Mouse (Mus musculus) midbrain, embryonic 13.5 days (tissue): ENCODE measurements around the gene Fancc. TPM values are rescaled to one million over a fixed set of nuclear protein-coding genes. Genes with fewer than 3 reads are reported as not detected.
"Not testable (repeated sequence)": the region's sequence is repeated elsewhere in the genome, so short reads cannot be mapped to it uniquely, and the experiment has no call there.

ENCODE experiments used
- ATAC-seq: fragments of 200-750 bp; cut with Nextera tagmentation; 2 replicates; pipeline ENCODE4 v1.8.0; 2017; ENCODE audit warnings: mild to moderate bottlenecking, moderate TSS enrichment, moderate library complexity
- H3K27ac ChIP-seq: fragments of 300-500 bp; sonication (generic); 2 replicates; pipeline ENCODE4 v1.5.1; 2015; ENCODE audit warnings: inconsistent platforms, mild to moderate bottlenecking, moderate library complexity
- H3K27me3 ChIP-seq: fragments of 300-500 bp; sonication (generic); 2 replicates; pipeline ENCODE4 v1.6.1; 2015; ENCODE audit warnings: mild to moderate bottlenecking, inconsistent platforms
- H3K36me3 ChIP-seq: fragments of 300-500 bp; sonication (generic); 2 replicates; pipeline ENCODE4 v1.6.1; 2015; ENCODE audit warnings: mild to moderate bottlenecking, inconsistent platforms
- H3K4me1 ChIP-seq: fragments of 300-500 bp; sonication (generic); replicated peaks from 2 replicates; pipeline ENCODE4 v1.6.1; 2015; ENCODE audit warnings: inconsistent platforms
- H3K4me2 ChIP-seq: fragments of 300-500 bp; sonication (generic); replicated peaks from 2 replicates; pipeline ENCODE4 v1.6.1; 2015; ENCODE audit warnings: moderate library complexity, mild to moderate bottlenecking, inconsistent platforms
- H3K4me3 ChIP-seq: fragments of 300-500 bp; sonication (generic); replicated peaks from 2 replicates; pipeline ENCODE4 v1.5.1; 2015; ENCODE audit warnings: mild to moderate bottlenecking, inconsistent platforms
- H3K9ac ChIP-seq: fragments of 300-500 bp; sonication (generic); replicated peaks from 2 replicates; pipeline ENCODE4 v1.6.1; 2015; ENCODE audit warnings: mild to moderate bottlenecking, inconsistent platforms
- H3K9me3 ChIP-seq: fragments of 300-500 bp; sonication (generic); 2 replicates; pipeline ENCODE4 v1.6.1; 2016; ENCODE audit warnings: mild to moderate bottlenecking, inconsistent platforms
- WGBS: fragments of 180-500 bp; shearing (Covaris S2); methylation state at CpG from one replicate; pipeline ENCODE4 v1.1.7; 2015; 5-methylcytosine and 5-hydroxymethylcytosine counted together
- polyA plus RNA-seq: library from polyadenylated mRNA; unstranded; fragments of >200 nt; fragmentation: Nextera tagmentation; extraction: Ambion mirVana; gene quantifications from 2 replicates; pipeline ENCODE4 v1.2.1, GENCODE M21; 2015

Fancc gene
- polyA plus RNA-seq, 1 experiment from 2014 or later, result 19.7 TPM

DNA sequence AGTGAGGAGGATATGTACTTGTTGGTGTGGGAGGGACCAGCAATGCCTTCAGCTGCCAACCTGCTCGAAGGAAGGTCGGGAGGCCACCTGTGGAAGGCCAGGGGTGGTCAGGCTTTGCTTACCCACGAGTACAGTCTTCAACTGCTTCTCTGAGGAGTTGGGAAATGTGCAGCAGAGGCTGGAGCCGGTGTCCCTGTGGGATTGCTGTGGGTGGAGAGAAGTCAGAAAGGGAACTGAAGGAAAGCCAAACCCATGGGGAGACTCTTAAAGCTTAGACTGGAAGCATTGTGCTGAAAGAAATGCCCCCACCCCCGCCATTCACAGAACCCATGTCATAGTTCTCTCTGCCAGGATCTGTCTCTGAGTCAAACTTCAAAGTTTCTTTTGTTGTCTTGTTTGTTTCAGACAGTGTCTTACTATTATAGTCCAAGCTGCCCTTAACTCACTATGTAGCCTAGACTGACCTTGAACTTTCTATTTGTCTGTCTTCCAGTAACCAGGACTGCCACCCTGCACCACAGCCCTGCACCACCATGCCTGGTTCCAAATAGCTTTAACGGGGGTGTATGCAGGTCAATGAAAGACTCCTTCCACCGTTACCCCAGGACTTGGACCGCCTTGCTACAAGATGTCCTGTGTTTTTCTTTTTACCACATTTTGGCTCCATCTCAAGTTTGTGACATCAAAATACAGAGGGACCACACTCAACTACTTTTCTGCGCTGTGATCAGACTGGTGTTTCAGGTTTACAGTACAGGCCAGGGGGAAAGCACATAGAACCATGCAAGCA, 173.6 kb downstream of the Fancc start:
- no peak for ATAC-seq
- peaks cover 14% of the 10 kb centered on the region; the same call in 1 of the 2 replicates for H3K4me1 ChIP-seq
- H3K36me3 ChIP-seq, result peaks cover 3% of the 10 kb centered on the region
- WGBS, result 81% methylated on average over 9 of the region's 9 CpGs
- no peak overlapping the region for H3K9ac ChIP-seq
- H3K27me3 ChIP-seq, result no peaks in the 10 kb centered on the region
- no peak overlapping the region for H3K4me3 ChIP-seq
- H3K9me3 ChIP-seq, result no peaks in the 10 kb centered on the region
- no peak overlapping the region for H3K27ac ChIP-seq
- H3K4me2 ChIP-seq, result no peak overlapping the region

DNA sequence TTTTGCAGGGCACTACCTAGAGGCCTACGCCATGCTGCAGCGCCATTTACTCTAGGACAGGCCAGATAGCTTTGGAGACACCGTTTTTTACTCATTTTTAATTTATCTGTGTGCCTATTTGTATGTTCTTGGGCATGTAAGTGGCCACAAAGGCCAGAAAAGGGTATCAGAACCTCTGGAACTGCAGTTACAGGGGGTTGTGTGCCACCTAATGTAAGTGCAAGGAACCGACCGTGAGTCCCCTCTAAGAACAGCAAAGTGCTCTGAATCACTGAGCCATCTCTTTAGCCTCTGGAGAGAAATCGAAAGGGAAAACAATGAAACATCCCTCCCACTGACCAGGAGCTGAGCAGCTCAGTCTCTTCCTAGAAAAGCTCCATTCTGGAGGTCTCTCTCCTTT, 174.3 kb downstream of the Fancc start:
- WGBS, result 80% methylated on average over 6 of the region's 6 CpGs
- Histone ChIP-seq H3K27ac (no peak overlapping the region), H3K4me2 (no peak overlapping the region), H3K9me3 (no peaks in the 10 kb centered on the region), H3K9ac (no peak overlapping the region), H3K4me3 (no peak overlapping the region), H3K36me3 (peaks cover 3% of the 10 kb centered on the region), H3K4me1 (peaks cover 18% of the 10 kb centered on the region; the same call in 1 of the 2 replicates), H3K27me3 (no peaks in the 10 kb centered on the region)
- no peak for ATAC-seq

DNA sequence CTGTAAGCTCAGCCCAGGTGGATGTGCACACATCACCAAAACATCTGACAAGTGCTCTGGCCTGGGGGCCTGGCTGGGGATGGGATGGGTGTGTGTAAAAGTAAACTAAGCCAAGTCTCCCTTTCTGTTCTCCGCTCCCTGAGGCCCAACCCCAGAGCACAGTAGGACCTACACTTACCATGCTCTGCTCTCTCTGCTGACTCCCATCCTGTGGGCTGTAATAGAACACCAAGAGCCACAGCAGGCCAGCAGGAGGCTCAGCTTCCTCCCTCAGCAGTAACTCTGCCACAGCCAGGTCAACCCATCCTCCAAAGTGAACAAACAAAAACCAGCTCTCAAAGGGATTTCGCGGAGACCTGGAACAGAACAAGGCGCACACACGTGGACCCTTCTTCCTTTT, 175.4 kb downstream of the Fancc start:
- no peak for ATAC-seq

DNA sequence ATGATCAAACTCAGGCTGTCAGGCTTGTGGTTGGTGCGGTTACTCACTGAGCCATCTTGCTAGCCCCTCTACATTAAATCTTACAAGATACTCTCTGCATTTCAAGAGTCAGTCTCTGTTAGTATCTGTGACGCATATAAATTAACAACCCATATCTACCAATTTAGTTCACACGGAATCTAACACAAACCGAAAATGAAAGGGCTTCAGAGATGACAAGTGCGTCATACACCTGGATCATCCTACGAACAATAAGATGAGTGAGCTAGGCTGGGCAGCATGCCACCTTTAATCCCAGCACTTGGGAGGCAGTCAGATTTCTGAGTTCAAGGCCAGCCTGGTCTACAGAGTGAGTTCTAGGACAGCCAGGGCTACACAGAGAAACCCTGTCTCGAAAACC, 177.3 kb downstream of the Fancc start:
- 96% methylated on average over 7 of the region's 7 CpGs for WGBS
- Histone ChIP-seq H3K36me3 (peaks cover 17% of the 10 kb centered on the region), H3K4me1 (peaks cover 23% of the 10 kb centered on the region; the same call in 1 of the 2 replicates)

More for the DNA sequence above, 175.4 kb downstream of the Fancc start:
- Histone ChIP-seq H3K4me2 (no peak overlapping the region), H3K27ac (no peak overlapping the region), H3K9ac (no peak overlapping the region), H3K4me1 (peaks cover 24% of the 10 kb centered on the region; the same call in 1 of the 2 replicates), H3K27me3 (no peaks in the 10 kb centered on the region), H3K36me3 (peaks cover 7% of the 10 kb centered on the region), H3K4me3 (no peak overlapping the region), H3K9me3 (no peaks in the 10 kb centered on the region)
- WGBS, result 68% methylated on average over 5 of the region's 5 CpGs

GRCm38 (mm10) chr13:63317681-63318104, 179.4 kb downstream of the Fancc start:
- Histone ChIP-seq H3K9me3 (no peaks in the 10 kb centered on the region), H3K4me3 (no peak overlapping the region), H3K36me3 (peaks cover 17% of the 10 kb centered on the region), H3K27me3 (no peaks in the 10 kb centered on the region), H3K4me2 (no peak overlapping the region), H3K4me1 (peaks cover 13% of the 10 kb centered on the region; the same call in 1 of the 2 replicates), H3K9ac (no peak overlapping the region), H3K27ac (no peak overlapping the region)
- no peak for ATAC-seq
- WGBS, result 70% methylated on average over 7 of the region's 7 CpGs

More for the DNA sequence above, 177.3 kb downstream of the Fancc start:
- no peaks in the 10 kb centered on the region for H3K9me3 ChIP-seq
- no peak overlapping the region for H3K4me2 ChIP-seq
- ATAC-seq, result no peak
- H3K4me3 ChIP-seq, result no peak overlapping the region
- H3K27me3 ChIP-seq, result no peaks in the 10 kb centered on the region
- no peak overlapping the region for H3K27ac ChIP-seq
- H3K9ac ChIP-seq, result no peak overlapping the region

DNA sequence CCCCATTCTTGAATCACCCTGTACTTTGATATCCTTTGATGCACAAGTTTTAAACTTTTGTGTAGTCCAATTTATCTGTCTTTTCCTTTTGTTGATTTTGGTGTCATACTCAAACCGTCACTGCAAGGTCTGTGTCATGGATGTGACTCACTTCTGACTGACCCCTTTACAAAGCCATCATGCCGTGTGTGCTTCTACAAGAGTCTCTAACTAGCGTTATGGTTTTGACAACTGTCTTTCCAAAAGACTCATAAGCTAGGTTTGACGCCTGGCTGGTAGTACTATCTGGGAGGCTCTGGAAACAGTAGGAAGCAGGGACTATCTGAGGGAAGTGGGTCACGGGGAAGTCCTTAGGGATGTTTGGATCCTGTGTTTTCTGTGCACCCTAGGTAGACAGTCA, 180.7 kb downstream of the Fancc start:
- H3K4me3 ChIP-seq, result no peak overlapping the region
- H3K9me3 ChIP-seq, result no peaks in the 10 kb centered on the region
- 90% methylated on average over 5 of the region's 5 CpGs for WGBS
- no peak for ATAC-seq
- no peak overlapping the region for H3K9ac ChIP-seq
- peaks cover 26% of the 10 kb centered on the region for H3K36me3 ChIP-seq
- H3K27ac ChIP-seq, result no peak overlapping the region
- peaks cover 9% of the 10 kb centered on the region; the same call in 1 of the 2 replicates for H3K4me1 ChIP-seq
- no peaks in the 10 kb centered on the region for H3K27me3 ChIP-seq
- no peak overlapping the region for H3K4me2 ChIP-seq

DNA sequence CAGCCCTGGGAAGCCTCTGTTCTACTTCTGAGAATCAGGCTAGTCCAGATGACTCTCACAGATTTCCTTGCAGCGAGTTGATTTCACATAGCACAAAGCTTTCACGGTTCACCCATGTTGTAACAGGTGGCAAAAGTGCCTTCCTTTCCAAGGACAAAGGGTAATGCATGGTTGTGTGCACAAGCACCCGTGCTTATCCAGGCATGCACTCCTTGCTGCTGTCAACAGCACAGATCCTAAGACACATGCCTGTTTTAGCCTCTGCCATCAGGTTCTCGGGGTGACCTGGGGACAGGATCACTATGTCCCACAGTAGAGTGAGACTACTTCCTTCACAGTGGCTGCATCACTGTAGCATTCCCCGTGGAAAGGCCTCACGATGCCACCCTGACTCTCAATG, 181.3 kb downstream of the Fancc start:
- WGBS, result 86% methylated on average over 6 of the region's 6 CpGs

DNA sequence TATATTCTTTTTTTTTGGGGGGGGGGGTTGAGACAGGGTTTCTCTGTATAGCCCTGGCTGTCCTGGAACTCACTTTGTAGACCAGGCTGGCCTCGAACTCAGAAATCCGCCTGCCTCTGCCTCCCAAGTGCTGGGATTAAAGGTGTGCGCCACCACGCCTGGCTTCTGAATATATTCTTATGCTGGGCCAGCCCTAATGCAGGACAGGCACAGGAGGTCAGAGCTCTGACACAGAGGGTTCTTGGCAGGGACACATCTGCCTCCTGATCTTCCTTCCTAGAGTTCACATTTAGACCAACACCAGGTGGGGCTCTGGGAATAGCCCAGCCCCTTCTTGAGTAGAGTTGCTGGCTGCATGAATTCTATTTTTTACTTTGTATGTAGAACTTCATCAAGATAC, 182.0 kb downstream of the Fancc start:
- 97% methylated on average over 4 of the region's 4 CpGs for WGBS
- not testable (repeated sequence) for ATAC-seq

More for the DNA sequence above, 181.3 kb downstream of the Fancc start:
- H3K27ac ChIP-seq, result no peak overlapping the region
- H3K4me3 ChIP-seq, result no peak overlapping the region
- no peaks in the 10 kb centered on the region for H3K27me3 ChIP-seq
- no peak for ATAC-seq
- H3K4me2 ChIP-seq, result no peak overlapping the region
- peaks cover 9% of the 10 kb centered on the region; the same call in 1 of the 2 replicates for H3K4me1 ChIP-seq
- no peak overlapping the region for H3K9ac ChIP-seq
- H3K9me3 ChIP-seq, result no peaks in the 10 kb centered on the region
- peaks cover 26% of the 10 kb centered on the region for H3K36me3 ChIP-seq

DNA sequence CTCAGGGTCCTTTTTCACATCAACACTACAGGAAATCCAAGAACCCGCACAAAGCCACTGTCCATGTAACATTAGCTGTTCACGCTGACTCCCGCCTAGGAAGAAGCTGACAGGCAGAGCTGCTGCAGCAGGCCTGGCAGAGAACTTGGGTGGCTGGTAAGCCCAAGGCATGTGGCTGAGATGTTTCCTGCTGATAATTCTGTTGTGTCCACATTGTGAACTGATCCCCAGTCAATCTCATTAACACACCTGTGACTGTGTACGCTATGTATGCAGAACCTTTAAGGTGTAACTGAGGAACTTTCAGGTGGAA, 182.5 kb downstream of the Fancc start:
- ATAC-seq, result no peak
- H3K9me3 ChIP-seq, result no peaks in the 10 kb centered on the region
- H3K9ac ChIP-seq, result no peak overlapping the region
- WGBS, result 91% methylated on average over 4 of the region's 4 CpGs
- no peak overlapping the region for H3K4me2 ChIP-seq
- H3K4me3 ChIP-seq, result no peak overlapping the region
- H3K4me1 ChIP-seq, result peaks cover 9% of the 10 kb centered on the region; the same call in 1 of the 2 replicates
- no peak overlapping the region for H3K27ac ChIP-seq
- peaks cover 23% of the 10 kb centered on the region for H3K36me3 ChIP-seq
- H3K27me3 ChIP-seq, result no peaks in the 10 kb centered on the region

More for the DNA sequence above, 182.0 kb downstream of the Fancc start:
- not testable (repeated sequence) for H3K4me3 ChIP-seq, H3K9ac ChIP-seq, H3K27me3 ChIP-seq, H3K4me2 ChIP-seq, H3K9me3 ChIP-seq, H3K4me1 ChIP-seq, H3K27ac ChIP-seq
- H3K36me3 ChIP-seq, result peaks cover 23% of the 10 kb centered on the region

DNA sequence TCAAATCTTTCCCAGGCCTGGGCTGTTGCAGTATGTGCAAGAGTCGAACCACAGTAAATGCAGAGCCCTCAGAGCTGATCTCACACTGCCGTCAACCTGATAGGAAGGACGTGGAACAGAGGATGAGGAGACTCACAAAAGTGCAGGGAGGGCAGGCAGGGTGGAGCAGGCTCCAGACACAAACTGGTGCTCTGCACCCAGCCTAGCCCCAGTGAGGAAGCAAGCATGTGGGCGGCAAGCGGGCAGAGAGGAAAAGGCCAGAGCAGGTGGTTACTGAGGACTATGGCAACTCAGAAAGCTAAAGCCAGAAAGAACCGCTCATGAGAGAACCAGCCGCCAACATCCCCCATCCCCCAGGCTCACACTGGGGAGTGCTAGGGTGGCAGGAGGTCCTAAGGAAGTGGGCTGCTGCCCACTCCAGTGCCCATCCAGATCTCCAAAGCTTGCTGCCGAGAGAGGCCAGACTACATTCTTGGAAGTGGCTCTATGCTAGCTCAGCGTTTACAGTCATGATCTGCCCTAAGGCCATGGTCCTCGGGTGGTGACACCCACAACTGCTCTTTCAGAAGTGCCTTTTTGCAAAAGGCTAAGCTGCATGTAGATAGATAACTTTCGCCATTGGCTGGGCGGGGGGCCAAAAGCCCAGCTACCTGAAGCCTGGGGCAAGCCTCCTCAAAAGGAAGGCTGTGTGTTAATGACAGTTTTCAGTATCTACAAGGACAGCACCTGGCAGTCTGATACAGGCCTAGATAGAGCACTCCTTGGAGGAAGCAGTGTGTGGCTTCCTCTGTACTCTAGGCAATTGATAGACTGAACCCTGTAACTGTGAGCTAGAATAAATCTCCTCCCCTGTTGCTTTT, 183.1 kb downstream of the Fancc start:
- H3K9ac ChIP-seq, result no peak overlapping the region
- no peaks in the 10 kb centered on the region for H3K9me3 ChIP-seq
- no peak overlapping the region for H3K27ac ChIP-seq
- no peak overlapping the region for H3K4me2 ChIP-seq
- H3K36me3 ChIP-seq, result peaks cover 23% of the 10 kb centered on the region
- H3K4me3 ChIP-seq, result no peak overlapping the region
- 89% methylated on average over 12 of the region's 12 CpGs for WGBS
- peaks cover 9% of the 10 kb centered on the region; the same call in 1 of the 2 replicates for H3K4me1 ChIP-seq
- ATAC-seq, result no peak
- H3K27me3 ChIP-seq, result no peaks in the 10 kb centered on the region

DNA sequence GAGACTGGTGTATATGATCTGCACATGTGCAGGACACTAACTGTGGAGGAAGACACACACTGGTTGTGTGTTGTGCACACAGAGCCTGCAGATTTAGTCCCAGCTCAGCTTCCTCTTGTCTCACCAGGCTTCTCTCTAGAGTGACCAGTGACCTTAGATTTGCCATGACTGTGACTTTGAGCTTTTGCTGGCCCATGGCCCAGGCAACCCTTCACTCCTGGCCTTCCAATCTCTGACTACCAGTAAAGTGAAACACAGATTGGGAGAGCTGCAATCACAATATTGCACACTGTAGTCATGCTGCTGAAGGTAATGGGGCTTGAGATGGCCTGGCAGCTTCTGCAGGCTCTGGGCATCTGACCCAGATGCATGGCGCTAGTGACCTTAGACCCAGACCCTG, 183.8 kb downstream of the Fancc start:
- Histone ChIP-seq H3K9me3 (no peaks in the 10 kb centered on the region), H3K9ac (no peak overlapping the region), H3K27ac (no peak overlapping the region), H3K4me3 (no peak overlapping the region), H3K4me2 (no peak overlapping the region), H3K4me1 (peaks cover 9% of the 10 kb centered on the region; the same call in 1 of the 2 replicates), H3K36me3 (peaks cover 26% of the 10 kb centered on the region), H3K27me3 (no peaks in the 10 kb centered on the region)
- 93% methylated on average over 1 of the region's 1 CpGs for WGBS
- ATAC-seq, result no peak

GRCm38 (mm10) chr13:63311156-63311555, 185.9 kb downstream of the Fancc start:
- 84% methylated on average over 2 of the region's 2 CpGs for WGBS
- Histone ChIP-seq H3K4me2 (no peak overlapping the region), H3K4me1 (no peaks in the 10 kb centered on the region), H3K9ac (no peak overlapping the region), H3K36me3 (peaks cover 21% of the 10 kb centered on the region), H3K9me3 (no peaks in the 10 kb centered on the region), H3K27me3 (no peaks in the 10 kb centered on the region), H3K27ac (no peak overlapping the region), H3K4me3 (no peak overlapping the region)
- no peak for ATAC-seq
